Mouse (Mus musculus): Measurements from ENCODE around the gene Fgfbp1. TPM values are rescaled to one million over a fixed set of nuclear protein-coding genes. Genes with fewer than 3 reads are reported as not detected.

Fgfbp1 gene
- 1 to 10 TPM; 2.7 to 4.4 (median 3.3) TPM for total RNA-seq (2022)

GRCm38 (mm10) chr5:43981620-43982019, at the start of gene Fgfbp1:
TSS of gene Fgfbp1 (minus strand) at chr5:43981779.
- no peak for DNase-seq (ENCODE audit: low spot score in 2 of 2)

- DNase-seq (ENCODE audit: low spot score in 2 of 2): no peak
Observed at GRCm38 (mm10) chr5:43998295-43998989, 16.9 kb upstream of the Fgfbp1 start.

GRCm38 (mm10) chr5:43997626-43998025, 16.0 kb upstream of the Fgfbp1 start:
- DNase-seq (ENCODE audit: low spot score in 2 of 2): no peak

GRCm38 (mm10) chr5:43996162-43996561, 14.6 kb upstream of the Fgfbp1 start:
- DNase-seq (ENCODE audit: low spot score in 2 of 2): no peak

- no peak for DNase-seq (ENCODE audit: low spot score in 2 of 2)
Observed at GRCm38 (mm10) chr5:43994981-43995380, 13.4 kb upstream of the Fgfbp1 start.

- DNase-seq (ENCODE audit: low spot score in 2 of 2): peak in 1 of 2 experiments; percentile 46
Observed at GRCm38 (mm10) chr5:43990316-43990715, 8.7 kb upstream of the Fgfbp1 start.

GRCm38 (mm10) chr5:43989017-43989416, 7.4 kb upstream of the Fgfbp1 start:
- no peak for DNase-seq (ENCODE audit: low spot score in 2 of 2)

GRCm38 (mm10) chr5:43986212-43986611, 4.6 kb upstream of the Fgfbp1 start:
- DNase-seq (ENCODE audit: low spot score in 2 of 2): no peak

GRCm38 (mm10) chr5:43982896-43983295, 1.3 kb upstream of the Fgfbp1 start:
- DNase-seq (ENCODE audit: low spot score in 2 of 2): no peak

- no peak for DNase-seq (ENCODE audit: low spot score in 2 of 2)
Observed at GRCm38 (mm10) chr5:43980397-43980796, 1.2 kb downstream of the Fgfbp1 start.

GRCm38 (mm10) chr5:43976821-43977561, 4.6 kb downstream of the Fgfbp1 start:
- no peak for DNase-seq (ENCODE audit: low spot score in 2 of 2)

- no peak for DNase-seq (ENCODE audit: low spot score in 2 of 2)
Observed at GRCm38 (mm10) chr5:43974166-43974565, 7.4 kb downstream of the Fgfbp1 start.

- DNase-seq (ENCODE audit: low spot score in 2 of 2): no peak
Observed at GRCm38 (mm10) chr5:43971156-43971555, 10.4 kb downstream of the Fgfbp1 start.

GRCm38 (mm10) chr5:43970532-43970931, 11.0 kb downstream of the Fgfbp1 start:
- no peak for DNase-seq (ENCODE audit: low spot score in 2 of 2)

GRCm38 (mm10) chr5:43968634-43969033, 12.9 kb downstream of the Fgfbp1 start:
- no peak for DNase-seq (ENCODE audit: low spot score in 2 of 2)

- no peak for DNase-seq (ENCODE audit: low spot score in 2 of 2)
Observed at GRCm38 (mm10) chr5:43961056-43961455, 20.5 kb downstream of the Fgfbp1 start.

- DNase-seq (ENCODE audit: low spot score in 2 of 2): no peak
Observed at GRCm38 (mm10) chr5:43959884-43960440, 21.6 kb downstream of the Fgfbp1 start.

GRCm38 (mm10) chr5:43953241-43953640, 28.3 kb downstream of the Fgfbp1 start:
- no peak for DNase-seq (ENCODE audit: low spot score in 2 of 2)

GRCm38 (mm10) chr5:43948748-43949275, 32.8 kb downstream of the Fgfbp1 start:
- DNase-seq (ENCODE audit: low spot score in 2 of 2): no peak

GRCm38 (mm10) chr5:43948111-43948743, 33.4 kb downstream of the Fgfbp1 start:
- DNase-seq (ENCODE audit: low spot score in 2 of 2): peak in 1 of 2 experiments; percentile 11

GRCm38 (mm10) chr5:43947330-43947977, 34.1 kb downstream of the Fgfbp1 start:
- DNase-seq (ENCODE audit: low spot score in 2 of 2): no peak
